In the genomic region with DNA sequence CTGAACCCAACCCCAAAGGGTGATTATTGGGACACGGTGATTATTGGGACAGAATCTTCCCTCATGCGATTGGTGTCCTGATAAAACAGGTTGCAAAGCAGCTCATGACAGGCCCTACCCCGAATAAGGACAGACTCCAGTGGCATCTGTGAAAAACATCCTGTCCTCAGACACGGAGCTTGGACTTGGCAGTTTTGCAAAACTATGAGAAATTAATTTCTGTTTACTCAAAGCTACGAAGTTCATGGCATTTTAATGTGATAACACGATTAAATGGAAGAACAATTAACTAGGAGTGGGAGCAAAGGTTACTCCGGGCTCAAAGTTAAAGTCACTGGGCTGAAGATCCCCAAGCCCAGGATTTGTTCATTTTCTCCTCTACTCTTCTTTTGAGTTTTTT, we compare ENCODE assay signal across 24 mouse cellular contexts. TPM values are rescaled to one million over a fixed set of nuclear protein-coding genes. Genes with fewer than 3 reads are reported as not detected.
DNase-seq lines count a peak whose midpoint lies in the region; ATAC-seq and TF ChIP-seq lines count a peak whose summit lies in the region.
"Had no signal": no experiment of that assay in that cellular context is flagged by ENCODE, and none has a peak within 500 bp of the region (broad histone marks: within the 10 kb centered on the region; RNA-seq: fewer than 3 reads in every experiment).

No protein-coding gene starts in this region.

- no peak overlapping the region for H3K9ac ChIP-seq in kidney, postnatal 0 days (ENCODE audit: low read depth, low read length)
- H3K9ac ChIP-seq in kidney, embryonic 16.5 days (replicated peaks; ENCODE audit: low read length): no peak overlapping the region
- peak overlapping the region; percentile 44; the same call in 1 of the 2 replicates for H3K9ac ChIP-seq in liver, adult 2 months (ENCODE audit: low read depth, low read length)
- H3K9ac ChIP-seq in liver, embryonic 12.5 days: no peak overlapping the region
- H3K9ac ChIP-seq: forebrain, embryonic 13.5 days; heart, embryonic 13.5 days had no signal

- peak overlapping the region; percentile 100 for H3K27ac ChIP-seq in kidney, adult 2 months (ENCODE audit: insufficient read depth, low read depth, low read length)
- no peak overlapping the region for H3K27ac ChIP-seq in kidney, postnatal 0 days
- H3K27ac ChIP-seq in kidney, embryonic 16.5 days (ENCODE audit: low read length): no peak overlapping the region
- H3K27ac ChIP-seq in liver, adult 2 months (replicated peaks; ENCODE audit: insufficient read depth, low read depth, low read length): peak overlapping the region; percentile 87
- H3K27ac ChIP-seq in liver, embryonic 12.5 days: no peak overlapping the region
- H3K27ac ChIP-seq: forebrain, embryonic 10.5 days; forebrain, embryonic 13.5 days; heart, adult 2 months; heart, embryonic 10.5 days; heart, embryonic 13.5 days had no signal

- no peak for TF ChIP-seq POLR2A in kidney, adult 2 months (IDR thresholded peaks at IDR 0.05; ENCODE audit: low read depth, low read length)
- no peak for TF ChIP-seq POLR2A in liver, adult 2 months (IDR thresholded peaks at IDR 0.05; ENCODE audit: extremely low read depth, insufficient read depth, low read length)

- no peaks in the 10 kb centered on the region for H3K27me3 ChIP-seq in kidney, adult 2 months (replicated peaks; ENCODE audit: control insufficient read depth, insufficient read depth, low read length)
- H3K27me3 ChIP-seq in kidney, postnatal 0 days (ENCODE audit: insufficient read depth, low read length): peaks cover 24% of the 10 kb centered on the region
- H3K27me3 ChIP-seq in kidney, embryonic 16.5 days (ENCODE audit: insufficient read depth, low read length): peaks cover 37% of the 10 kb centered on the region
- H3K27me3 ChIP-seq in liver, adult 2 months (ENCODE audit: control insufficient read depth, insufficient read depth, low read length): no peaks in the 10 kb centered on the region
- H3K27me3 ChIP-seq in liver, embryonic 12.5 days (replicated peaks): peaks cover 48% of the 10 kb centered on the region

- no peak overlapping the region for H3K4me3 ChIP-seq in kidney, adult 2 months (ENCODE audit: insufficient read depth, low read depth, low read length)
- no peak overlapping the region for H3K4me3 ChIP-seq in kidney, postnatal 0 days (replicated peaks; ENCODE audit: low read depth, low read length)
- H3K4me3 ChIP-seq in kidney, embryonic 16.5 days (ENCODE audit: low read length): no peak overlapping the region
- no peak overlapping the region for H3K4me3 ChIP-seq in liver, adult 2 months (ENCODE audit: insufficient read depth, low read depth, low read length)
- H3K4me3 ChIP-seq in liver, embryonic 12.5 days: no peak overlapping the region
- H3K4me3 ChIP-seq: forebrain, embryonic 10.5 days; forebrain, embryonic 13.5 days; heart, adult 2 months; heart, embryonic 10.5 days; heart, embryonic 13.5 days had no signal

- ATAC-seq in kidney, postnatal 0 days (replicated peaks; ENCODE audit: low FRiP score, low read depth): no peak
- no peak for ATAC-seq in kidney, embryonic 16.5 days (ENCODE audit: low FRiP score, low TSS enrichment)
- ATAC-seq in liver, embryonic 12.5 days: no peak
- ATAC-seq in monocyte, adult 5-6 weeks (replicated peaks; ENCODE audit: insufficient number of reproducible peaks, low FRiP score, low TSS enrichment, poor library complexity, severe bottlenecking): no peak
- ATAC-seq: activated CD4-positive, CD25-positive, alpha-beta regulatory T cell, adult 4 months; forebrain, embryonic 13.5 days; forebrain, embryonic 16.5 days had no signal

- no peaks in the 10 kb centered on the region for H3K9me3 ChIP-seq in kidney, postnatal 0 days (replicated peaks; ENCODE audit: low read length)
- no peaks in the 10 kb centered on the region for H3K9me3 ChIP-seq in kidney, embryonic 16.5 days (ENCODE audit: low read length)
- no peaks in the 10 kb centered on the region for H3K9me3 ChIP-seq in liver, embryonic 12.5 days (replicated peaks)
- H3K9me3 ChIP-seq: forebrain, embryonic 10.5 days; forebrain, embryonic 13.5 days; heart, embryonic 10.5 days; heart, embryonic 13.5 days had no signal

- peaks cover 14% of the 10 kb centered on the region for H3K79me2 ChIP-seq in liver, adult 2 months (ENCODE audit: control insufficient read depth, insufficient read depth, low read length)

- peaks cover 23% of the 10 kb centered on the region; the same call in 1 of the 2 replicates for H3K4me1 ChIP-seq in kidney, adult 2 months (ENCODE audit: control insufficient read depth, insufficient read depth, low read length)
- H3K4me1 ChIP-seq in kidney, postnatal 0 days (replicated peaks; ENCODE audit: insufficient read depth, low read length): 0 out of 2 replicates have a peak, but pooled peaks cover 4% of the 10 kb centered on the region
- H3K4me1 ChIP-seq in kidney, embryonic 16.5 days (ENCODE audit: insufficient read depth, low read length): peaks cover 3% of the 10 kb centered on the region; the same call in 1 of the 2 replicates
- peaks cover 18% of the 10 kb centered on the region for H3K4me1 ChIP-seq in liver, adult 2 months (ENCODE audit: control insufficient read depth, insufficient read depth, low read length)
- peaks cover 13% of the 10 kb centered on the region for H3K4me1 ChIP-seq in liver, embryonic 12.5 days

- DNase-seq in kidney, adult 2 months: peak; percentile 88
- DNase-seq in kidney, adult 18-20 months: no peak
- DNase-seq in kidney, postnatal 0 days (ENCODE audit: low spot score): peak; percentile 10
- peak; percentile 93 for DNase-seq in liver, adult 2 months (ENCODE audit: extremely low read depth, low read depth, low spot score)
- DNase-seq: adrenal gland, adult 8-10 months; adrenal gland, postnatal 25 days; cerebellum, adult 11-12 months; cerebellum, adult 8-10 months; cerebellum, postnatal 14 days; gastrocnemius, postnatal 10 days; gastrocnemius, postnatal 36 days; heart, adult 2 months; heart, postnatal 14 days; heart, postnatal 4 days had no signal

- peaks cover 5% of the 10 kb centered on the region for H3K36me3 ChIP-seq in kidney, adult 2 months (ENCODE audit: control insufficient read depth, insufficient read depth, low read length)
- no peaks in the 10 kb centered on the region for H3K36me3 ChIP-seq in kidney, postnatal 0 days (ENCODE audit: insufficient read depth, low read length)
- H3K36me3 ChIP-seq in kidney, embryonic 16.5 days (ENCODE audit: insufficient read depth, low read length): no peaks in the 10 kb centered on the region
- peaks cover 10% of the 10 kb centered on the region for H3K36me3 ChIP-seq in liver, adult 2 months (ENCODE audit: control insufficient read depth, insufficient read depth, low read length)
- no peaks in the 10 kb centered on the region for H3K36me3 ChIP-seq in liver, embryonic 12.5 days
- H3K36me3 ChIP-seq: forebrain, embryonic 10.5 days; heart, embryonic 13.5 days had no signal

- 37% methylated on average over 7 of the region's 7 CpGs for WGBS in kidney, adult 2 months
- 74% methylated on average over 7 of the region's 7 CpGs for WGBS in kidney, postnatal 0 days
- WGBS in kidney, embryonic 16.5 days: 79% methylated on average over 7 of the region's 7 CpGs
- WGBS in liver, adult 2 months: 10% methylated on average over 7 of the region's 7 CpGs
- WGBS in liver, embryonic 12.5 days (ENCODE audit: insufficient replicate concordance): 64% methylated on average over 7 of the region's 7 CpGs

- no peak overlapping the region for H3K4me2 ChIP-seq in kidney, postnatal 0 days (ENCODE audit: low read length)
- H3K4me2 ChIP-seq in kidney, embryonic 16.5 days (replicated peaks; ENCODE audit: low read depth, low read length): no peak overlapping the region
- H3K4me2 ChIP-seq in liver, embryonic 12.5 days: no peak overlapping the region
- H3K4me2 ChIP-seq: forebrain, embryonic 13.5 days; heart, embryonic 13.5 days had no signal

- TF ChIP-seq CTCF in kidney, adult 2 months (conservative IDR thresholded peaks at IDR 0.05; ENCODE audit: insufficient read depth, insufficient read length, low read depth, low read length): no peak
- TF ChIP-seq CTCF in kidney, postnatal 0 days (IDR thresholded peaks at IDR 0.05; ENCODE audit: low read depth): no peak
- no peak for TF ChIP-seq CTCF in liver, adult 2 months (IDR thresholded peaks at IDR 0.05; ENCODE audit: low read depth, low read length)

RNA-seq across cellular contexts. Expression of gene Slc27a2, which starts 2.5 kb away (rescaled TPM):
- polyA plus RNA-seq in kidney, adult 2 months (2012; rRNA removed): 1,333 and 1,911 TPM in 2 replicates
- polyA plus RNA-seq in kidney, postnatal 0 days (2015; fragmentation: Nextera tagmentation; extraction: Ambion mirVana): 214 and 258 TPM in 2 replicates
- polyA plus RNA-seq in kidney, embryonic 16.5 days (2015; fragmentation: Nextera tagmentation; extraction: Ambion mirVana): 69.6 and 80.9 TPM in 2 replicates
- 1,190 and 1,397 TPM in 2 replicates for total RNA-seq in liver, adult 2 months (2014; rRNA removed)
- 912 and 1,036 TPM in 2 replicates for polyA plus RNA-seq in liver, adult 2 months (2012; rRNA removed)
- polyA plus RNA-seq in liver, embryonic 12.5 days (2016; fragmentation: Nextera tagmentation; extraction: Ambion mirVana): 53.1 and 56.3 TPM in 2 replicates
- total RNA-seq in monocyte, adult 5-6 weeks (2017): 0.32 to 0.87 TPM in 2 of 3 replicates, not detected in the other
- total RNA-seq: gastrocnemius, postnatal 36 days; granulocyte monocyte progenitor cell, adult 5-6 weeks; heart, postnatal 4 days had no signal
- polyA plus RNA-seq: activated CD4-positive, CD25-positive, alpha-beta regulatory T cell, adult 4 months had no signal

RNA-seq across cellular contexts. Expression of gene Atp8b4, which starts 49.2 kb away (rescaled TPM):
- 0.81 and 0.97 TPM in 2 replicates for polyA plus RNA-seq in kidney, adult 2 months (2012; rRNA removed)
- polyA plus RNA-seq in kidney, postnatal 0 days (2015; fragmentation: Nextera tagmentation; extraction: Ambion mirVana): 0.12 and 0.18 TPM in 2 replicates
- polyA plus RNA-seq in kidney, embryonic 16.5 days (2015; fragmentation: Nextera tagmentation; extraction: Ambion mirVana): 0.18 and 0.21 TPM in 2 replicates
- 0.55 and 0.87 TPM in 2 replicates for total RNA-seq in liver, adult 2 months (2014; rRNA removed)
- 0.21 and 0.31 TPM in 2 replicates for polyA plus RNA-seq in liver, adult 2 months (2012; rRNA removed)
- 2.2 and 2.5 TPM in 2 replicates for polyA plus RNA-seq in liver, embryonic 12.5 days (2016; fragmentation: Nextera tagmentation; extraction: Ambion mirVana)
- total RNA-seq in monocyte, adult 5-6 weeks (2017): 75.4 to 129 TPM (median 81.3 TPM) in 3 replicates
- polyA plus RNA-seq: forebrain, embryonic 13.5 days; forebrain, embryonic 16.5 days had no signal

Comparison
In these comparisons a context has a peak if more than half of its experiments do, and no peak if none do; other contexts are left out.
1. H3K27ac ChIP-seq: peak in kidney, adult 2 months (single experiment) and liver, adult 2 months (single experiment); none in kidney, postnatal 0 days (single experiment), kidney, embryonic 16.5 days (single experiment) and liver, embryonic 12.5 days (single experiment).